Mouse (Mus musculus) forebrain, embryonic 10.5 days (tissue): ENCODE measurements around the gene Tnfsf15. TPM values are rescaled to one million over a fixed set of nuclear protein-coding genes. Genes with fewer than 3 reads are reported as not detected.

Experiments
- DNase-seq: peaks from one replicate; pipeline ENCODE4 v3.0.0-alpha.2; 2017; ENCODE audit warnings: low spot score; ENCODE audit errors: extremely low spot score
- H3K27ac ChIP-seq: fragments of 300-500 bp; sonication (generic); 2 replicates; pipeline ENCODE4 v1.5.1; 2016; ENCODE audit warnings: mild to moderate bottlenecking
- H3K27me3 ChIP-seq: fragments of 300-500 bp; sonication (generic); 2 replicates; pipeline ENCODE4 v1.6.1; 2016; ENCODE audit warnings: mild to moderate bottlenecking; ENCODE audit not compliant: poor library complexity, severe bottlenecking
- H3K36me3 ChIP-seq: fragments of 300-500 bp; sonication (generic); replicated peaks from 2 replicates; pipeline ENCODE4 v1.6.1; 2016; ENCODE audit warnings: mild to moderate bottlenecking, moderate library complexity
- H3K4me1 ChIP-seq: fragments of 300-500 bp; sonication (generic); 2 replicates; pipeline ENCODE4 v1.6.1; 2016
- H3K4me3 ChIP-seq: fragments of 300-500 bp; sonication (generic); 2 replicates; pipeline ENCODE4 v1.5.1; 2016; ENCODE audit warnings: mild to moderate bottlenecking, moderate library complexity
- H3K9me3 ChIP-seq: fragments of 300-500 bp; sonication (generic); 2 replicates; pipeline ENCODE4 v1.6.1; 2016; ENCODE audit warnings: mild to moderate bottlenecking, moderate library complexity
- WGBS: fragments of 180-500 bp; shearing (Covaris S2); methylation state at CpG from one replicate; pipeline ENCODE4 v1.1.7; 2016; 5-methylcytosine and 5-hydroxymethylcytosine counted together
- polyA plus RNA-seq: library from polyadenylated mRNA; unstranded; fragments of >200 nt; fragmentation: Nextera tagmentation; extraction: Ambion mirVana; gene quantifications from 2 replicates; pipeline ENCODE4 v1.2.1, GENCODE M21; 2016

The Tnfsf15 gene
- polyA plus RNA-seq, 1 experiment from 2014 or later, result not detected

- WGBS, result 63% methylated on average over 2 of the region's 2 CpGs
Observed at GRCm38 (mm10) chr4:63756072-63756471, 11.2 kb upstream of the Tnfsf15 start.

GRCm38 (mm10) chr4:63754467-63755020 lies 9.6 kb upstream of the Tnfsf15 start:
- no peaks in the 10 kb centered on the region for H3K9me3 ChIP-seq
- H3K4me1 ChIP-seq, result peaks cover 21% of the 10 kb centered on the region
- no peak overlapping the region for H3K27ac ChIP-seq
- no peaks in the 10 kb centered on the region for H3K36me3 ChIP-seq
- H3K4me3 ChIP-seq, result no peak overlapping the region
- no peak for DNase-seq
- WGBS, result 89% methylated on average over 9 of the region's 9 CpGs
- no peaks in the 10 kb centered on the region for H3K27me3 ChIP-seq

More at GRCm38 (mm10) chr4:63756072-63756471, 11.2 kb upstream of the Tnfsf15 start:
- no peaks in the 10 kb centered on the region for H3K9me3 ChIP-seq
- H3K27ac ChIP-seq, result no peak overlapping the region
- H3K27me3 ChIP-seq, result no peaks in the 10 kb centered on the region
- H3K4me1 ChIP-seq, result peaks cover 21% of the 10 kb centered on the region
- no peak overlapping the region for H3K4me3 ChIP-seq
- H3K36me3 ChIP-seq, result no peaks in the 10 kb centered on the region
- DNase-seq, result no peak

- Histone ChIP-seq H3K4me1 (peaks cover 21% of the 10 kb centered on the region), H3K9me3 (no peaks in the 10 kb centered on the region), H3K27ac (no peak overlapping the region), H3K36me3 (no peaks in the 10 kb centered on the region), H3K4me3 (no peak overlapping the region), H3K27me3 (no peaks in the 10 kb centered on the region)
- WGBS, result 84% methylated on average over 2 of the region's 2 CpGs
- no peak for DNase-seq
Observed at GRCm38 (mm10) chr4:63753855-63754254, 8.9 kb upstream of the Tnfsf15 start.

GRCm38 (mm10) chr4:63752687-63753523 lies 8.0 kb upstream of the Tnfsf15 start:
- WGBS, result 74% methylated on average over 16 of the region's 16 CpGs
- H3K4me1 ChIP-seq, result peaks cover 21% of the 10 kb centered on the region
- no peak for DNase-seq
- H3K27me3 ChIP-seq, result no peaks in the 10 kb centered on the region
- no peaks in the 10 kb centered on the region for H3K9me3 ChIP-seq
- no peak overlapping the region for H3K27ac ChIP-seq
- H3K36me3 ChIP-seq, result no peaks in the 10 kb centered on the region
- H3K4me3 ChIP-seq, result no peak overlapping the region

- Histone ChIP-seq H3K27ac (no peak overlapping the region), H3K4me3 (no peak overlapping the region), H3K4me1 (peaks cover 13% of the 10 kb centered on the region), H3K9me3 (no peaks in the 10 kb centered on the region), H3K36me3 (no peaks in the 10 kb centered on the region), H3K27me3 (no peaks in the 10 kb centered on the region)
- WGBS, result 83% methylated on average over 3 of the region's 3 CpGs
- DNase-seq, result no peak
Observed at GRCm38 (mm10) chr4:63748061-63748730, 3.3 kb upstream of the Tnfsf15 start.

GRCm38 (mm10) chr4:63745271-63745670 lies 358 bp upstream of the Tnfsf15 start:
- Histone ChIP-seq H3K27ac (no peak overlapping the region), H3K4me1 (peaks cover 19% of the 10 kb centered on the region), H3K9me3 (no peaks in the 10 kb centered on the region), H3K4me3 (no peak overlapping the region), H3K36me3 (no peaks in the 10 kb centered on the region), H3K27me3 (no peaks in the 10 kb centered on the region)
- DNase-seq, result no peak
- 81% methylated on average over 6 of the region's 6 CpGs for WGBS

- WGBS, result 74% methylated on average over 1 of the region's 1 CpGs
- Histone ChIP-seq H3K27me3 (no peaks in the 10 kb centered on the region), H3K27ac (no peak overlapping the region), H3K4me3 (no peak overlapping the region), H3K9me3 (no peaks in the 10 kb centered on the region), H3K36me3 (no peaks in the 10 kb centered on the region), H3K4me1 (peaks cover 21% of the 10 kb centered on the region)
- no peak for DNase-seq
Observed at GRCm38 (mm10) chr4:63743660-63744059, 1.3 kb downstream of the Tnfsf15 start.

- H3K4me3 ChIP-seq, result no peak overlapping the region
- H3K36me3 ChIP-seq, result no peaks in the 10 kb centered on the region
- no peak for DNase-seq
- no peaks in the 10 kb centered on the region for H3K27me3 ChIP-seq
- 84% methylated on average over 5 of the region's 5 CpGs for WGBS
- no peak overlapping the region for H3K27ac ChIP-seq
- H3K9me3 ChIP-seq, result no peaks in the 10 kb centered on the region
- peaks cover 21% of the 10 kb centered on the region for H3K4me1 ChIP-seq
Observed at GRCm38 (mm10) chr4:63742763-63743371, 2.0 kb downstream of the Tnfsf15 start.

GRCm38 (mm10) chr4:63742101-63742500 lies 2.8 kb downstream of the Tnfsf15 start:
- Histone ChIP-seq H3K4me1 (peaks cover 21% of the 10 kb centered on the region), H3K27ac (no peak overlapping the region), H3K36me3 (no peaks in the 10 kb centered on the region), H3K4me3 (no peak overlapping the region), H3K27me3 (no peaks in the 10 kb centered on the region), H3K9me3 (no peaks in the 10 kb centered on the region)
- 73% methylated on average over 7 of the region's 7 CpGs for WGBS
- DNase-seq, result no peak

GRCm38 (mm10) chr4:63740761-63741160 lies 4.2 kb downstream of the Tnfsf15 start:
- 88% methylated on average over 4 of the region's 4 CpGs for WGBS
- H3K27ac ChIP-seq, result no peak overlapping the region
- no peak overlapping the region for H3K4me3 ChIP-seq
- H3K9me3 ChIP-seq, result no peaks in the 10 kb centered on the region
- H3K27me3 ChIP-seq, result no peaks in the 10 kb centered on the region
- H3K36me3 ChIP-seq, result no peaks in the 10 kb centered on the region
- DNase-seq, result no peak
- H3K4me1 ChIP-seq, result peaks cover 21% of the 10 kb centered on the region

GRCm38 (mm10) chr4:63740001-63740400 lies 4.9 kb downstream of the Tnfsf15 start:
- Histone ChIP-seq H3K27me3 (no peaks in the 10 kb centered on the region), H3K27ac (no peak overlapping the region), H3K9me3 (no peaks in the 10 kb centered on the region), H3K4me1 (peaks cover 21% of the 10 kb centered on the region), H3K36me3 (no peaks in the 10 kb centered on the region), H3K4me3 (no peak overlapping the region)
- no peak for DNase-seq
- WGBS, result 88% methylated on average over 3 of the region's 3 CpGs

GRCm38 (mm10) chr4:63739524-63739923 lies 5.4 kb downstream of the Tnfsf15 start:
- WGBS, result 60% methylated on average over 7 of the region's 7 CpGs
- Histone ChIP-seq H3K4me1 (peaks cover 17% of the 10 kb centered on the region), H3K27me3 (no peaks in the 10 kb centered on the region), H3K4me3 (no peak overlapping the region), H3K9me3 (no peaks in the 10 kb centered on the region), H3K36me3 (no peaks in the 10 kb centered on the region), H3K27ac (no peak overlapping the region)
- no peak for DNase-seq
